Mouse (Mus musculus) mesoderm, embryonic 11.5 days (tissue): ENCODE results near the gene Cmtr1.

ENCODE experiments used
- DNase-seq: peaks from one replicate; pipeline ENCODE4 v3.0.0-alpha.2; 2012; ENCODE audit warnings: low read depth, low spot score

Gene Cmtr1

GRCm38 (mm10) chr17:29732522-29732921, 72.1 kb downstream of the Cmtr1 start:
- DNase-seq: no peak

- no peak for DNase-seq
Observed at GRCm38 (mm10) chr17:29736448-29737014, 76.1 kb downstream of the Cmtr1 start.

DNA sequence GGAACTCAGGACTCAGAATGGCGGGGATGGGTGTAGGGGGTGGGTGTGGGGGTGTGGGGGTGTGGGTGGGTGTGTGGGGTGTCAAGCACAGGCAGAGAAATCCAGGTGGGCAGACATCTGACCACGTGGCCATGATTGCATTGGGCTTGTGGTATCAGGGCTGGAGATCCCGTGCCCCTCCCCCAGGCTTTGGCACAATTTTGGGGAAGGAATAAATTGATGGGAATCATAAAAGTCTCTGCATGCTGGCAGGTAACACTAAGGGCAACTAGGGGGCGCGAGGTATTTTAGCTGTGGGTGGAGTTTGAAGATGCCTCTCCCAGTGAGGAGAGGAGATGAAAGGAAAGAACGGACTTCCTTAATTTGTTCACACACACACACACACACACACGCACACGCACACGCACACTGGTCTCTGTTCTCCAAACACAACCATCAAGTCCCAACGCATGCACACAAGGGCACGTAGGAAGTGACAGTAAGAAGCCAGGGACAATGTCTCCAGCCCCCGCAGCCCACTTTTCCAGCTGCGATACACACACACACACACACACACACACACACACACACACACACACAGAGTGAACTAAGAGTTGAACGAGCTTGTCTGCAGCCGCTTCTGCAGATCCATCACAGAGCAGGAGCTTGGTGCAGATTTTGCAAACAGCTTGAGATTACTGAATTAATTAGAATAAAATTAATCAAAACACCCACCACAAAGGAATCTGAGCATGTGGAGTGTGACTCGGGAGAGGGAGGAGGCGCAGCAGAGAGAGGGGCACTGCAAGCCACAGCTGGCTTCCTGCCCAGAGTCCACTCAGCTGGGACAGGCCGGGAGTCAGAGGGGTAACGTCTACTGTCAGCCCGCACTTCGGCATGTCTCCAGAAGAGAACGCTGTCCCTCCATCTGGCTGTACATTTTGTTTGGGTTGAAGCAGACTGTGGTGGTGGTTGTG, 77.7 kb downstream of the Cmtr1 start:
- no peak for DNase-seq

DNA sequence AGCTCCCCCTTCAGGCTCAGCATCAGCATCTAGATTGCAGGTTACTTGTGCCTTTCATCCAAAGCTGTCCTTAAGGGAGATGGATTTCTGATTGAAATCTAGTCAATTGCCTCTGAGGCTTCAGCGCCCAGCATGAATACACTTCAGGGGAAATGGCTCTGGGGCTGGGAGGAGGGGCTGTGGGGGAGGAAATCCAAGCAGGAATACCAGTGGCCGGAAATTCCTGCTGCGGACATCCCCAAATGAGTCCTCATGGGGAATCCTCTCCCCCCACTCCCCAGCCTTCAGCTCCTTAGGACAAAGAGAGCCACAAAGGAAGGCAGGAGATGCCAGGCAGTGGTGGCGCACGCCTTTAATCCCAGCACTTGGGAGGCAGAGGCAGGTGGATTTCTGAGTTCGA, 87.1 kb downstream of the Cmtr1 start:
- no peak for DNase-seq

- no peak for DNase-seq
Observed at GRCm38 (mm10) chr17:29754510-29754909, 94.1 kb downstream of the Cmtr1 start.
